Mouse (Mus musculus) urinary bladder, adult 2 months (tissue): ENCODE results near the gene Zfyve28. TPM values are rescaled to one million over a fixed set of nuclear protein-coding genes. Genes with fewer than 3 reads are reported as not detected.
A peak's percentile ranks its signal among the peaks of the same experiment; 100 is the strongest.

ENCODE experiments used
- DNase-seq: peaks from one replicate; pipeline ENCODE4 v3.0.0; 2022; ENCODE audit warnings: low spot score
- polyA plus RNA-seq: library from polyadenylated mRNA; depleted of rRNA; stranded (reverse); fragments of >200 nt; gene quantifications from 2 replicates; pipeline ENCODE4 v1.2.3, GENCODE M21; 2012; rRNA removed

Gene Zfyve28
- polyA plus RNA-seq, 1 experiment = 3.8 TPM

GRCm38 (mm10) chr5:34183156-34183880 lies 104.9 kb downstream of the Zfyve28 start:
- no peak for DNase-seq

GRCm38 (mm10) chr5:34182486-34182885 lies 105.8 kb downstream of the Zfyve28 start:
- DNase-seq = no peak

GRCm38 (mm10) chr5:34177821-34178220 lies 110.4 kb downstream of the Zfyve28 start:
- no peak for DNase-seq

DNA sequence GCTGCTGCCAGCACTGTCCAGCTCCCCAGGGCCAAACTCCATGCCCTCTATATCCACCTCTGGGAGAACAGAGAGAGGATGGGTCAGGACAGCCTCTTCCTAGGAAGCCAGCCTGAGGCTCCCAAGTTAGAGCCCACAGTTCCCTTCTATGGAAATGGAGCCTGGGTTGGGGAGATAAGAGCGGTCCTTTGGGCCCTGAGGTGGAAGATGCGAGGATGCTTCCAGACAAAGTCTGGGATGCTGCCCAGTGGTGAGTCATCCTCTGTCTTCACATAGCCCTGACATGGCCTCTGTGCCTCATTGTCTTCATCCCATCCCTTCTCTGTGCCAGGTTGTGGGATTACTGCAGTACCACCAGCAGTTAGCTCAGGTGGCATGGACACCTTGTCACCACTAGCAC lies 111.2 kb downstream of the Zfyve28 start:
- peak; percentile 18 for DNase-seq

DNA sequence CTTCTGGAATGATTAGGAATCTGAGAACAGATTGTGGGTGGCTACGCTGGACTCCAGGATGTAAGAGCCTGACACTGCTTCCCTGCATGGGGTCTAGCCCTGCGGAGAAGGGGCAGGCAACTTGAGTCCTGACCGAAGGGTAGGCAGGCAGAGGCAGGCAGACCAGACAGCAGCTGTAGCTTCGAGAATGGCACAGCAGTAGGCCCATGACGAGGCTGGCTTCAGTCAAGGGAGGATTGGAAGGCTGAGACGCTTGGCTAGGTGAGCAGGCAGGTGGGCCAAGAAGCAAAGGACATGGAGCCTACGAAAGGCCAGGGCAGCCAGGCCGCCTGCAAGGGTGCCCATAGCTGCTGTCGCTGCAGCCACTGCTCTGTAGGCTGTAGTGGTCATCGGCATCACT lies 111.6 kb downstream of the Zfyve28 start:
- DNase-seq = peak; percentile 22

GRCm38 (mm10) chr5:34175403-34175694 lies 112.9 kb downstream of the Zfyve28 start:
- DNase-seq = no peak

DNA sequence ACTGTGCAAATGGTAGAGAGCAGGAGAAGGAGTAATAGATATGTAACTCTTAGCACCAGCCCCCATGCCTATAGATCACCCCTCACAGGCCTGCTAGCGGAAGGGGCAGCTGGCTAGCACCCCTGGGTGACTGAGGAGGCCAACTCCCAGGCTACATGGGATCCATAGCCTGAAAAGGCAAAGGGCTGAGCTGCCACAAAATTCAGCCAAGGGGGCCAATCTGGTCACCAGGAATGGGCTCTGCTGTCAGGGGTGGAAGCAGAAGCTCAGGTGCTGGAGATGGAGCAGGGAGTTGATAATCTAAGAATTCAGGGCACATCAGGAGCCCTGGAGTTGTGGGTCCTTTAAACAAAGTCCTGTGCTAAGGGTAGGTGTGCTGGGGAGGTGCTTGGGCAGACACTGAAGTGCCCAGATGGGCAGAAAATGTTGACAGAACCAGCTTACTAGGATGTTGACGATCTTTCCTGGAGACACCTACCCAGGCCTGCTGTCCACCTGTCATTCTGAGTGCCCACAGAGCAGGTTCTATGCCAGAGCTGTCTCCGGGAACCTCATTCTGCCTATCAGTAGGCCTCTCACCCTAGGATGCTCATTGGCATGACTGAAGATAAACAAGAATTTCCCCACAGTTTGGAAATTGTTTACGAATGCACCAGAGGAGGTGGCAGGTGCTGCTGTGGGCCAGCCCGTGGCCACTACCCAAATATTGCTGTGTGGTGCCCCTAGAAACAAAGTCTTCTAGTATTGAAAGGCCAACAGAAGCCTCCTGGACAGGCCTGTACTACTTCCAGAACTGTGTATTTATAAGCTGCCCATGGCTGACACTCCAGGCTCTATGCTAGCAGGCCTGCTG lies 113.5 kb downstream of the Zfyve28 start:
- DNase-seq = no peak

GRCm38 (mm10) chr5:34174021-34174420 lies 114.2 kb downstream of the Zfyve28 start:
- DNase-seq = no peak

DNA sequence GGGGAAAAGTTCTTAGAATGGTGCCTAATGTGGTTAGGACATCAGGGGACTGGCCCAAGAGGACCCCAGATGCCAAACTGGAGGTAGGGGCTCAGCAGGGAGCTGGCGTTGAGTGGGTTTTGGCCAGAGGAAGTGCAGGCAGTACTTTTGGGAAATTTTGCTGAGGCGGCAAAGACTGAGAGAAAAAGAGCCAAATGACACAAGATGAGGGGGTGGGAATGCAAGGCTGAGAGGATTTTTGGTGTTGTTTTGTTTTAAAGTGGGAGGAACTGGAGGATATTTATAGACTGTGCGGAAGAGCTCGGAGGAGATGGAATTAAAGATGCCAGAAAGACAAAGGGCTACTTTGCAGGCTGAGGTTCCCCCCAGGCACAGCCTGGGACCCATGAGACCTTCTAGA lies 117.5 kb downstream of the Zfyve28 start:
- DNase-seq = no peak

GRCm38 (mm10) chr5:34169954-34170353 lies 118.3 kb downstream of the Zfyve28 start:
- no peak for DNase-seq

DNA sequence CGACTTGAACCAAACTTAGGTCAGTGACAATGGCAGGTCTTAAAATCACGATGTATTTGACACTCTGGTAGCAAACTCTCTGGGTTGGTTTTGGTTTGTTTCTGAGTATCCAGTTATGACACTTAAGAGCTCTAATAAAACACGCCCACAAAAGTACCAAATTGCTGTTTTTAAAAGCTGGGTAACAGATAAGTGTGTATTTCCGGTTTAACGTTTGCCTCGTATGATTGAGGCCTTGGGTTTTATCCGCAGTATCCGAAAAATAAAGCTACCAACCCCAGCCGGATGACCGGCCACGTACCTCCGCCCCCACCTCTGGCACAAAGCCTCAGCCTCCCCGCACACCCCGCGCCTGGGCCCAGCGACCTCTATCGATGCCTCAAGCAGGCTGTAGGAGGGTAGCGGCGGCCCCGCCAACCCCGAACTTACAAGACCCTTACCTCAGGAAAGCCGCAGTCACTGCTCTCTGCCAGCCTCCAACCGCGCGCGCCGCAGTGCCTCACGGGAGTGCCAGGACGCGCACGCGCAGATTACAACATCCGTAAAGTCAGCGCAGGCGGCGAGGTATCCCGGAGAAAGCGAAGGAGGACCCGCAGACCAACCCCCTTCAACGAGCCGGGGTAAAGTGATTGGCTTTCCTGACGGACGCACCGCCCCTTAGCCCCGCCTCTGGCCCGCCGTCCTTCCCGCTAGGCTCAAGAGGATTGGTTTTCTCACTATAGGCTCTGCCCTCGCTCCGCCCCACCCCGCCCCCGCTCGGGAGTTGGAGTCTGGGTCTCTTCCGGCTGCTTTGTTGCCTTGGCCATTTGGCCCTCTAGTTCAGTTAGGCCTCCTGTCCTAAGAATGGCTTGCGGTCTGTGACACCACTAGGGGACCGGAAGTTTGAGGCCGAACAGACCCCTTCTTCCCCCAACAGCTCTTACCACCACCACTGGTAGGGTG lies 119.0 kb downstream of the Zfyve28 start, which contains the start of the genes Poln and Haus3:
TSS of gene Poln (minus strand) at position 499 of the 942 bp plus-strand sequence.
TSS of gene Haus3 (minus strand) at position 578 of the 942 bp plus-strand sequence.
- peak; percentile 89 for DNase-seq

DNA sequence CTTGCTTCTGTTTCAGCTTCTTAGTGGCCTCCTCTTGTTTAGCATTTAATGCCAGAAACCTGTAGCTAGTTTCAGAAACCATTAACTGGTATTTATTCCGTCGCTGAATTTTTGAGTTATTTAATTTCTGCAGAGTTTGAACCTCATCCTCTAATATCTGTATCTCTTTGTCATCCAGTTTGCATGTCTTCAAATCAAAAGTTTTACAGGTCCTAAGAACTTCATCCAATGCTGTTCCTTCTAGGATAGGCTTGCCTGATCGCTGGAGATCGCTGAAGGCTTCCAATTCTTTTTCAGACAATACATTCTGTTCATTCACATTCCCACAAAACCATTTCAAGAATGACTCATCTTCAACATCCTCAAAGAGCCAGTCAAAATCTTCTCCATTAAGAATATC lies 120.4 kb downstream of the Zfyve28 start:
- no peak for DNase-seq

DNA sequence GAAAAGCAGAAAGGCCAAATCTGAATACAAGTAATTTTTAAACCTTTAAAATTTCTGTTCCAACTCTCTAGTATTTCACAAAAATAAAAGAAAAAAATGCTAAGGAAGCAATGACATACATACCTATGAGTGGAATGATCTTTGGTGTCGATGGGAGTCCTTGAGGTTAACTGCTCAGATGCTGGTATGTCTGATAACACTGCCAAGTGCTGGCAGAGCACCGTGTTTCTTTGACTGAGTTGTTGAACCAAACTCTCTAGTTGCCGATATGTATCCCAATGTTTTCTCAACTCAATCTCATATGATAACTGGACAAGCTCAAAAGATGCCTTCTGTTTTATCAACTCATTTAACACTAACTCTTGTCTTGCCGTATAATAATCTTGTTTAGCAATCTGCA lies 122.5 kb downstream of the Zfyve28 start:
- DNase-seq = no peak

DNA sequence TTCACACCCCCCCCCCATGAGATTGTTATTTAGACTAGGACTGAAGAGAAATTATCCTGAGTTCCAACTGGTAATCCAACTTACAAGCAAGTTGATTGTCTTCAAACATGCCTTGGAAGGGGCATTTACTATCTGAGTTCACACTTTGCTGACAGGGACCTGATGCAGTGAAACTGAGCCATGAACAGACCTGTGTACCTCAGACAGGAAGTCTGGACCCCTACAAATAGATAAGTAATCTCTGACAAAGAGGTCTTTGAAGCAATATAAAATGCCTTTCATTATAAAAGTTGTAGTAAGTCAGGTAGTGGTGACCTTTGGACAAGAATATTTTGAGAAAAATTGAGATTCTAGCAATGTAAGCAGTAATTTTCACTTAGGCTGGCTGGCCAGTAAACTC lies 139.8 kb downstream of the Zfyve28 start:
- DNase-seq = no peak

DNA sequence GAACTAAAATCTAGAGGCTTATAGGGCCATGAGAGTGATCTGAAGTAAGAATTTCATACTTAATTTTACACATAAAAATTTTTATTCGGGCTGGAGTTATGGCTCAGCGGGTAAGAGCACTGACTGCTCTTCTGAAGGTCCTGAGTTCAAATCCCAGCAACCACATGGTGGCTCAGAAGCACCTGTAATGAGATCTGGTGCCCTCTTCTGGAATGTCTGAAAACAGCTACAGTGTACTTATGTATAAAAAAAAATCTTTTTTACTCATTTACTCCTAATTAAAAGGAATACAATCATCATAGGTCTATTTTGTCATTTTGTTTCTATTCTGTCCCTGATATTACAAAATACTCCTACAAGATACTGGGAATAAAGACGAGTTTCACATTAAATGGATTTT lies 140.7 kb downstream of the Zfyve28 start:
- DNase-seq = no peak

Other genes with a start within 250 kb of the Zfyve28 start
- gene Poln, start 119.0 kb downstream of the Zfyve28 start, polyA plus RNA-seq = 0.19 and 0.46 TPM in 2 replicates
- 5.3 and 6.1 TPM in 2 replicates for gene Haus3, start 118.9 kb downstream of the Zfyve28 start, polyA plus RNA-seq
- gene Mxd4, start 100.7 kb downstream of the Zfyve28 start, polyA plus RNA-seq = 78.7 and 85.4 TPM in 2 replicates
- 0.07 and 0.28 TPM in 2 replicates for gene Cfap99, start 151 bp upstream of the Zfyve28 start, polyA plus RNA-seq
- gene Rnf4, start 47.8 kb upstream of the Zfyve28 start, polyA plus RNA-seq = 95.1 and 121 TPM in 2 replicates
- gene Fam193a, start 81.5 kb upstream of the Zfyve28 start, polyA plus RNA-seq = 17.1 and 21.2 TPM in 2 replicates
- 39.9 and 43.9 TPM in 2 replicates for gene Tnip2, start 225.5 kb upstream of the Zfyve28 start, polyA plus RNA-seq
- 7.5 and 7.8 TPM in 2 replicates for gene Sh3bp2, start 237.4 kb upstream of the Zfyve28 start, polyA plus RNA-seq